Mouse (Mus musculus) left cerebral cortex, postnatal 10 days (tissue): ENCODE data around the gene Il11. TPM values are rescaled to one million over a fixed set of nuclear protein-coding genes. Genes with fewer than 3 reads are reported as not detected.

ENCODE experiments used
- total RNA-seq, 2 experiments: library from RNA; stranded (reverse); gene quantifications; 2 replicates each; pipeline ENCODE4 v1.2.3; 2021

Il11 gene
- total RNA-seq, 2 experiments from 2014 or later: 0.73 to 1.1 TPM

Other genes starting within 250 kb of the Il11 start
- 100 to 1,000 TPM; 251 to 253 TPM for gene Syt5, start 235.3 kb downstream of the Il11 start, total RNA-seq
- gene Ptprh, start 178.8 kb downstream of the Il11 start, total RNA-seq: 1 to 10 TPM; 1.0 to 1.6 TPM
- 10 to 100 TPM; 11.8 to 12.2 TPM for gene Tmem86b, start 151.4 kb downstream of the Il11 start, total RNA-seq
- 100 to 1,000 TPM; 107 to 111 TPM for gene Ppp6r1, start 123.8 kb downstream of the Il11 start, total RNA-seq
- gene Hspbp1, start 97.8 kb downstream of the Il11 start, total RNA-seq: 100 to 1,000 TPM; 111 to 114 TPM
- 100 to 1,000 TPM; 312 to 319 TPM for gene Brsk1, start 92.3 kb downstream of the Il11 start, total RNA-seq
- gene Tmem150b, start 57.6 kb downstream of the Il11 start, total RNA-seq: not detected
- gene Kmt5c, start 42.7 kb downstream of the Il11 start, total RNA-seq: 10 to 100 TPM; 39.5 to 42.0 TPM
- 1 to 10 TPM; 6.9 to 8.7 TPM for gene Cox6b2, start 29.8 kb downstream of the Il11 start, total RNA-seq
- not detected for gene Fam71e2, start 11.6 kb downstream of the Il11 start, total RNA-seq
- not detected for gene Tmem190, start 78 bp upstream of the Il11 start, total RNA-seq
- 1 to 10 TPM; 4.1 to 5.2 TPM for gene Tmem238, start 6.8 kb upstream of the Il11 start, total RNA-seq
- 100 to 1,000 TPM; 484 to 532 TPM for gene Rpl28, start 10.0 kb upstream of the Il11 start, total RNA-seq
- 100 to 1,000 TPM; 145 to 159 TPM for gene Ube2s, start 29.7 kb upstream of the Il11 start, total RNA-seq
- gene Shisa7, start 61.8 kb upstream of the Il11 start, total RNA-seq: 100 to 1,000 TPM; 104 to 111 TPM
- gene Isoc2b, start 87.4 kb upstream of the Il11 start, total RNA-seq: 1 to 10 TPM; 2.0 to 3.4 TPM
- gene Isoc2a, start 94.3 kb upstream of the Il11 start, total RNA-seq: 1 to 10 TPM; 6.4 to 6.8 TPM
- under 1 TPM; 0.26 to 0.36 TPM for gene Gm36210, start 123.7 kb upstream of the Il11 start, total RNA-seq
- 10 to 100 TPM; 15.2 to 15.3 TPM for gene Zfp628, start 132.4 kb upstream of the Il11 start, total RNA-seq
- 10 to 100 TPM; 70.1 to 72.6 TPM for gene Nat14, start 139.2 kb upstream of the Il11 start, total RNA-seq
- 1 to 10 TPM; 2.4 to 2.6 TPM for gene Ssc5d, start 142.9 kb upstream of the Il11 start, total RNA-seq
- gene Sbk2, start 181.5 kb upstream of the Il11 start, total RNA-seq: not detected
- under 1 TPM; 0.24 to 0.32 TPM for gene Sbk3, start 188.3 kb upstream of the Il11 start, total RNA-seq
- gene Zfp579, start 213.3 kb upstream of the Il11 start, total RNA-seq: 10 to 100 TPM; 29.7 to 33.6 TPM
- 1 to 10 TPM; 4.0 to 4.4 TPM for gene Zfp524, start 231.6 kb upstream of the Il11 start, total RNA-seq
- 10 to 100 TPM; 22.0 to 23.7 TPM for gene Fiz1, start 231.8 kb upstream of the Il11 start, total RNA-seq
- gene Gm44973, start 232.6 kb upstream of the Il11 start, total RNA-seq: not detected
- gene Zfp865, start 237.5 kb upstream of the Il11 start, total RNA-seq: 10 to 100 TPM; 35.4 to 36.5 TPM
- 10 to 100 TPM; 59.7 to 59.9 TPM for gene Ccdc106, start 237.7 kb upstream of the Il11 start, total RNA-seq